Mouse (Mus musculus) midbrain, embryonic 15.5 days (tissue): ENCODE measurements at regions not wholly inside any gene's neighbourhood (a gene's known extent, or its start where the extent isn't known, plus 50 kb on each side); places are given as distances from the start of the nearest gene placed in this dataset.

ENCODE experiments used
- ATAC-seq: fragments of 200-750 bp; cut with Nextera tagmentation; replicated peaks from 2 replicates; pipeline ENCODE4 v1.8.0; 2017; ENCODE audit warnings: moderate TSS enrichment
- H3K27ac ChIP-seq: fragments of 300-500 bp; sonication (generic); 2 replicates; pipeline ENCODE4 v1.5.1; 2015; ENCODE audit warnings: mild to moderate bottlenecking, inconsistent platforms
- H3K27me3 ChIP-seq: fragments of 300-500 bp; sonication (generic); replicated peaks from 2 replicates; pipeline ENCODE4 v1.6.1; 2015; ENCODE audit warnings: inconsistent platforms
- H3K36me3 ChIP-seq: fragments of 300-500 bp; sonication (generic); replicated peaks from 2 replicates; pipeline ENCODE4 v1.6.1; 2015; ENCODE audit warnings: inconsistent platforms
- H3K4me1 ChIP-seq: fragments of 300-500 bp; sonication (generic); 2 replicates; pipeline ENCODE4 v1.6.1; 2015; ENCODE audit warnings: inconsistent platforms
- H3K4me2 ChIP-seq: fragments of 300-500 bp; sonication (generic); 2 replicates; pipeline ENCODE4 v1.6.1; 2015; ENCODE audit warnings: inconsistent platforms, mild to moderate bottlenecking, moderate library complexity
- H3K4me3 ChIP-seq: fragments of 300-500 bp; sonication (generic); 2 replicates; pipeline ENCODE4 v1.5.1; 2015; ENCODE audit warnings: mild to moderate bottlenecking, inconsistent platforms
- H3K9ac ChIP-seq: fragments of 300-500 bp; sonication (generic); 2 replicates; pipeline ENCODE4 v1.6.1; 2015; ENCODE audit warnings: mild to moderate bottlenecking, inconsistent platforms
- H3K9me3 ChIP-seq: fragments of 300-500 bp; sonication (generic); 2 replicates; pipeline ENCODE4 v1.6.1; 2016; ENCODE audit warnings: inconsistent platforms
- WGBS: fragments of 180-500 bp; shearing (Covaris S2); methylation state at CpG from one replicate; pipeline ENCODE4 v1.1.7; 2015; ENCODE audit warnings: mixed read lengths; 5-methylcytosine and 5-hydroxymethylcytosine counted together

DNA sequence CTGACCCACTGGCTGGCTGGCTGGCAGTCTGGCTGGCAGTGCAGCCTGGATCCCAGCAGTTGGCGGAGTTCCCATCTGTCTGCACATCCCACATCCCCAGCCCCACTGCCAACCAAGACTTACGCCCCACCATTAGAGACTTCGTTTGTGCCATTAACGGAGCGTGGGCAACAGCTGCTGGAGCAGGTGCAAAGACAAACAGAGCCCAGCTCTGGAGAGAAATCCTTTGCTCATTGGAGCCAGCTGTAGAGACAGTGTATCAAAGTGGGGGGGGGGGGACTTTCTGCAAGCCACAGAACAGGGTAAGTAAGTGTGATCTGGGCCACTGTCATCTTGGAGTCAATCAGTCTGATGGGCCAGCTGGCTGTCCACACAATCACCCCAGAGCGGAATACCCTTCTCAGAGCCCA lies 52.3 kb downstream of the Rplp1 start:
- Histone ChIP-seq H3K36me3 (no peaks in the 10 kb centered on the region), H3K4me2 (no peak overlapping the region), H3K4me3 (no peak overlapping the region), H3K9ac (no peak overlapping the region), H3K27me3 (no peaks in the 10 kb centered on the region), H3K27ac (0 out of 2 replicates have a peak overlapping the region, but pooled peaks have one; percentile 18), H3K4me1 (peaks cover 3% of the 10 kb centered on the region; the same call in 1 of the 2 replicates), H3K9me3 (no peaks in the 10 kb centered on the region)
- peak; percentile 67 for ATAC-seq
- 59% methylated on average over 6 of the region's 6 CpGs for WGBS

DNA sequence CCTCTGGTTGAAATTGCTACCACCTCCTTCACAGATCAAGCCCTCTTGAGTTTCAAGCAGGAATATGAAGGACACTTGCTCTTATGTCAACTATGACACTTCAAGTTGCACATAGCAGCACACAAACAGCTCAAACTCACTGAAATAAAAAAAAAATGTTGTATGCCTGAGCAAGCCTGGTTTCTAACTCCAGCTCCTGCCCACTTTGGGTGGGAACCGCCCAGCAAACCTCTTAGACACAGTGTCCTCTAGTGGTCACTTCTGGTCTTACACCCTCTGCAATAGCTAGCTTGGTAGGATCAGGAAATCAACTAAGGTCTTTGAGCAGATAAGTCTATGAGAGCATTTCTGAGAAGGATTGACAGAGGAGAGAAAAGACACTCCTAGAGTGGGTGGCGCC lies 54.2 kb downstream of the Rplp1 start:
- Histone ChIP-seq H3K4me1 (no peaks in the 10 kb centered on the region), H3K27me3 (no peaks in the 10 kb centered on the region), H3K36me3 (no peaks in the 10 kb centered on the region), H3K9ac (no peak overlapping the region), H3K4me2 (no peak overlapping the region), H3K4me3 (no peak overlapping the region), H3K27ac (no peak overlapping the region), H3K9me3 (no peaks in the 10 kb centered on the region)
- 30% methylated on average over 2 of the region's 2 CpGs for WGBS
- no peak for ATAC-seq

DNA sequence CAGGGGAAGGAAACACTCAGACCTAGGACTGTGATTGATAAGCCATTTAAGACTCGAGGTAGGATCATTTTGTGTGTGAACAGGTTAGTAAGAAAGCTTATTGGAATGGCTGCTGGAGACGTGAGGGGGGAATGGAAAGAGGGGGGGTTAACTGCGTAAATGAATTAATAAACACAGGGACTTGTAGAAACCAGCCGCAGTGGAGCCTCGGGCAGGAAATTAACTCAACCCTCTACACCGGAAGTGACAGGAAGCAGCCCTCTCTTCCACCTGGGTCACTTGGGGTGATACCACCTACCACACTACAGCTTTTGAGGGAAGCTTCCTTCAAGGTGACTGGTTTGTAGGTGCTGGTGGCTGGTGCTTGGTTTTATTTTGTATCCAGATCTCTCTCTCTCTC lies 54.9 kb downstream of the Rplp1 start:
- no peaks in the 10 kb centered on the region for H3K9me3 ChIP-seq
- WGBS: 59% methylated on average over 6 of the region's 6 CpGs
- no peaks in the 10 kb centered on the region for H3K27me3 ChIP-seq
- no peaks in the 10 kb centered on the region for H3K4me1 ChIP-seq
- ATAC-seq: no peak
- no peak overlapping the region for H3K4me2 ChIP-seq
- H3K9ac ChIP-seq: no peak overlapping the region
- no peak overlapping the region for H3K4me3 ChIP-seq
- no peak overlapping the region for H3K27ac ChIP-seq
- no peaks in the 10 kb centered on the region for H3K36me3 ChIP-seq

GRCm38 (mm10) chr9:61857817-61858216 lies 56.5 kb downstream of the Rplp1 start:
- H3K4me2 ChIP-seq: no peak overlapping the region
- H3K4me3 ChIP-seq: no peak overlapping the region
- H3K9me3 ChIP-seq: no peaks in the 10 kb centered on the region
- H3K9ac ChIP-seq: no peak overlapping the region
- no peaks in the 10 kb centered on the region for H3K27me3 ChIP-seq
- no peaks in the 10 kb centered on the region for H3K36me3 ChIP-seq
- WGBS: 91% methylated on average over 6 of the region's 6 CpGs
- no peaks in the 10 kb centered on the region for H3K4me1 ChIP-seq
- ATAC-seq: no peak
- no peak overlapping the region for H3K27ac ChIP-seq

GRCm38 (mm10) chr9:61856686-61857085 lies 57.7 kb downstream of the Rplp1 start:
- H3K4me3 ChIP-seq: no peak overlapping the region
- H3K27me3 ChIP-seq: no peaks in the 10 kb centered on the region
- H3K9ac ChIP-seq: no peak overlapping the region
- no peak for ATAC-seq
- no peak overlapping the region for H3K27ac ChIP-seq
- no peaks in the 10 kb centered on the region for H3K9me3 ChIP-seq
- no peaks in the 10 kb centered on the region for H3K4me1 ChIP-seq
- no peaks in the 10 kb centered on the region for H3K36me3 ChIP-seq
- WGBS: 88% methylated on average over 1 of the region's 1 CpGs
- no peak overlapping the region for H3K4me2 ChIP-seq

DNA sequence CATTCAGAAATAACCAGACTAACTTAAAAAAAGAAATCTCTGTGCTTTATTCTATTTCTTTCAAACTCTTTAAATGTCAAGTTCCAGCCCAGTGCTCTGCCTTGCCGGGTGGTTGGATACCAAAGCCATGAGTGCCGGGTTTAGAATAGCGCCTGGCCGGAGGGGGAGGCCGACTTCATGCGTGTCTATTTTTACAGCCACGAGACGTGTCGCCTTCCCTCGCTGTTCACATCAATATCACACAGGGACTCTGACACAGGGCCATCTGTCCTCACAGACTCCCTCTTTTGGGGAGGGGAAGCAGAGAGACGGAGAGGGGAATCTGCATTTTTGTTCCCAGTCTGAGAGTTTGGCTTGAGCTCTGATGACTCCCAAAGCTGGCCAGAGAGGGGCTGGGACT lies 58.7 kb downstream of the Rplp1 start:
- Histone ChIP-seq H3K9me3 (no peaks in the 10 kb centered on the region), H3K4me3 (no peak overlapping the region), H3K27me3 (no peaks in the 10 kb centered on the region), H3K4me1 (no peaks in the 10 kb centered on the region), H3K4me2 (no peak overlapping the region), H3K9ac (no peak overlapping the region), H3K36me3 (no peaks in the 10 kb centered on the region), H3K27ac (no peak overlapping the region)
- WGBS: 66% methylated on average over 11 of the region's 11 CpGs
- no peak for ATAC-seq

GRCm38 (mm10) chr9:61853841-61854240 lies 60.5 kb downstream of the Rplp1 start:
- Histone ChIP-seq H3K27me3 (no peaks in the 10 kb centered on the region), H3K9ac (no peak overlapping the region), H3K36me3 (no peaks in the 10 kb centered on the region), H3K4me2 (no peak overlapping the region), H3K9me3 (no peaks in the 10 kb centered on the region), H3K27ac (no peak overlapping the region), H3K4me1 (no peaks in the 10 kb centered on the region), H3K4me3 (no peak overlapping the region)
- WGBS: 73% methylated on average over 4 of the region's 4 CpGs
- ATAC-seq: no peak

- H3K4me2 ChIP-seq: no peak overlapping the region
- no peak overlapping the region for H3K9ac ChIP-seq
- 96% methylated on average over 3 of the region's 3 CpGs for WGBS
- H3K36me3 ChIP-seq: no peaks in the 10 kb centered on the region
- H3K4me3 ChIP-seq: no peak overlapping the region
- H3K27ac ChIP-seq: no peak overlapping the region
- no peaks in the 10 kb centered on the region for H3K4me1 ChIP-seq
- H3K27me3 ChIP-seq: no peaks in the 10 kb centered on the region
- no peaks in the 10 kb centered on the region for H3K9me3 ChIP-seq
- ATAC-seq: no peak
Observed at GRCm38 (mm10) chr9:61851331-61851730, 63.0 kb downstream of the Rplp1 start.

DNA sequence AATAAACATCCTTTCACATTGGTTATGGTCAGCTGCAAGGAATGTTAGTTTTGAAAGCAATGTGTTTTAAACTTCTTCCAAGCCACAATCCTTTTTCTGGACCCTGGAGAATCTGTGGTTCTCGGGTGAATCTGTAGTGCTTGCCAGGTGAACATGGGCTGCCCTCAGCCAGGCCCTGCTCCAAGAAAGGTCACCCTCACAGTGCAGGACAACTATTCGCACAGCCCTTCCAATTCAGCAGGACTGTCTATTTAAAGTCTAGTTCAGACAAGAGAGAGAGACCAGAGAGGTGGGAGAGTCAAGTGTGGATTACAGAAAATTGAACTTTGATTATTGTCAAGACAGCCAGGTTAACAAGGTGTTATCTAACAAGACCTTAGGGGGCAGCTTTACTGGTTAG lies 65.9 kb downstream of the Rplp1 start:
- WGBS: 89% methylated on average over 2 of the region's 2 CpGs
- no peaks in the 10 kb centered on the region for H3K9me3 ChIP-seq
- no peak overlapping the region for H3K4me2 ChIP-seq
- no peaks in the 10 kb centered on the region for H3K4me1 ChIP-seq
- H3K27me3 ChIP-seq: no peaks in the 10 kb centered on the region
- no peaks in the 10 kb centered on the region for H3K36me3 ChIP-seq
- no peak overlapping the region for H3K4me3 ChIP-seq
- no peak overlapping the region for H3K9ac ChIP-seq
- no peak overlapping the region for H3K27ac ChIP-seq
- ATAC-seq: no peak

GRCm38 (mm10) chr9:61847496-61847895 lies 66.8 kb downstream of the Rplp1 start:
- no peak overlapping the region for H3K4me2 ChIP-seq
- no peak for ATAC-seq
- no peaks in the 10 kb centered on the region for H3K4me1 ChIP-seq
- H3K36me3 ChIP-seq: no peaks in the 10 kb centered on the region
- H3K9ac ChIP-seq: no peak overlapping the region
- H3K27ac ChIP-seq: no peak overlapping the region
- no peaks in the 10 kb centered on the region for H3K27me3 ChIP-seq
- no peaks in the 10 kb centered on the region for H3K9me3 ChIP-seq
- H3K4me3 ChIP-seq: no peak overlapping the region

DNA sequence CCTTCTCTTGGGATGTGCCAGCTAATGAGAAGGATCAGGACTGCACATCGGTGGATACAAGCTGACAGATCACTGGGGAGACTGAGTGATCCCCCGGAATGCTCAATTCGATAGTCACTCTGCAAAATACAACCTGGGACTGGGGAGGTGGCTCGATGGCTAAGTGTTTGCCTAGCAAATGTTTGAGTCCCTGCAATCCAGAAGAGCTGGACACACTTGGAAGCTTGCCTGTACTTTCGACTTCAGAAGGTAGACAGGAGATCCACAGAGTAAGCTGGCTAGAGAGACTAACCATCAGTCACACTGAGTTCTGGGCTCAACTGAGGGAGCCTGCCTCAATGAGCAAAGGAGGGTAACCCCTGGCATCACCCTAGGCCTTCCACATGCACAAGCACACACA lies 69.7 kb downstream of the Rplp1 start:
- ATAC-seq: no peak
- Histone ChIP-seq H3K4me3 (no peak overlapping the region), H3K9me3 (no peaks in the 10 kb centered on the region), H3K27me3 (no peaks in the 10 kb centered on the region), H3K4me2 (no peak overlapping the region), H3K27ac (no peak overlapping the region), H3K9ac (no peak overlapping the region), H3K36me3 (no peaks in the 10 kb centered on the region), H3K4me1 (no peaks in the 10 kb centered on the region)
- 77% methylated on average over 5 of the region's 5 CpGs for WGBS

- no peak for ATAC-seq
- H3K4me3 ChIP-seq: no peak overlapping the region
Observed at GRCm38 (mm10) chr9:61844141-61844540, 70.2 kb downstream of the Rplp1 start.

GRCm38 (mm10) chr9:61843513-61843912 lies 70.8 kb downstream of the Rplp1 start:
- Histone ChIP-seq H3K4me1 (no peaks in the 10 kb centered on the region), H3K9ac (no peak overlapping the region), H3K4me3 (no peak overlapping the region), H3K4me2 (no peak overlapping the region), H3K27ac (no peak overlapping the region), H3K36me3 (no peaks in the 10 kb centered on the region), H3K27me3 (no peaks in the 10 kb centered on the region), H3K9me3 (no peaks in the 10 kb centered on the region)
- ATAC-seq: no peak
- 90% methylated on average over 8 of the region's 8 CpGs for WGBS

More at GRCm38 (mm10) chr9:61844141-61844540, 70.2 kb downstream of the Rplp1 start:
- H3K4me1 ChIP-seq: no peaks in the 10 kb centered on the region
- H3K27ac ChIP-seq: no peak overlapping the region
- 61% methylated on average over 8 of the region's 8 CpGs for WGBS
- no peak overlapping the region for H3K4me2 ChIP-seq
- H3K27me3 ChIP-seq: no peaks in the 10 kb centered on the region
- H3K9ac ChIP-seq: no peak overlapping the region
- no peaks in the 10 kb centered on the region for H3K36me3 ChIP-seq
- no peaks in the 10 kb centered on the region for H3K9me3 ChIP-seq

DNA sequence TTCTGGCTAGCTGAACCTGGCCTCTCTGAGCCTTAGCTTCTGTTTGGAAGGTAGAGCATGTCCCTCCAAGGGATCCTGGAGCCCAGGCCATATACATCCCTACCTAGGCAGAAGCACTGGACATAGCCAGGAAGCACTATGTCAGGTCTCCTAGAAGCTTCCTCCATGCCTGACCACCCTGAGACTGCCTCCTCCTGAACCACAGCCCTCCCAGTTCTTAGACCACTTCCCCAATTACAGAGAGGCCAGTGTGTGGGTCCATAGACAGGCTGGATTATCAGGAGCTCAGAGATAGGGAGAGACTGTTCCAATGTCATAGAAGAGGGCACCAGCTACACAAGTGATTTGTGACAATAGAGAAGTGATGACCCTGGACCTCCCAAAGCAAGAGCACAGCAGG lies 72.0 kb downstream of the Rplp1 start:
- H3K27me3 ChIP-seq: no peaks in the 10 kb centered on the region
- no peak overlapping the region for H3K9ac ChIP-seq
- H3K9me3 ChIP-seq: no peaks in the 10 kb centered on the region
- ATAC-seq: no peak
- no peaks in the 10 kb centered on the region for H3K4me1 ChIP-seq
- no peak overlapping the region for H3K4me2 ChIP-seq
- no peak overlapping the region for H3K27ac ChIP-seq
- no peak overlapping the region for H3K4me3 ChIP-seq
- no peaks in the 10 kb centered on the region for H3K36me3 ChIP-seq
